Mouse (Mus musculus) hindbrain, embryonic 11.5 days (tissue): ENCODE measurements around the gene Ankrd33b. TPM values are rescaled to one million over a fixed set of nuclear protein-coding genes. Genes with fewer than 3 reads are reported as not detected.

Experiments
- ATAC-seq: fragments of 200-750 bp; cut with Nextera tagmentation; 2 replicates; pipeline ENCODE4 v1.8.0; 2017; ENCODE audit warnings: mild to moderate bottlenecking, moderate TSS enrichment, moderate library complexity; ENCODE audit not compliant: low FRiP score
- DNase-seq: peaks from one replicate; pipeline ENCODE4 v3.0.0-alpha.2; 2015; ENCODE audit warnings: low spot score
- H3K27ac ChIP-seq: fragments of 300-500 bp; sonication (generic); 2 replicates; pipeline ENCODE4 v1.5.1; 2014; ENCODE audit warnings: mild to moderate bottlenecking, low read depth, low read length
- H3K27me3 ChIP-seq: fragments of 300-500 bp; sonication (generic); 2 replicates; pipeline ENCODE4 v1.6.1; 2014; ENCODE audit warnings: mild to moderate bottlenecking, low read length, moderate library complexity, mixed read lengths; ENCODE audit not compliant: control insufficient read depth, insufficient read depth
- H3K36me3 ChIP-seq: fragments of 300-500 bp; sonication (generic); 2 replicates; pipeline ENCODE4 v1.6.1; 2014; ENCODE audit warnings: mild to moderate bottlenecking, low read length, moderate library complexity, mixed read lengths; ENCODE audit not compliant: control insufficient read depth, insufficient read depth
- H3K4me1 ChIP-seq: fragments of 300-500 bp; sonication (generic); replicated peaks from 2 replicates; pipeline ENCODE4 v1.6.1; 2014; ENCODE audit warnings: low read length, mixed read lengths; ENCODE audit not compliant: control insufficient read depth, insufficient read depth
- H3K4me2 ChIP-seq: fragments of 300-500 bp; sonication (generic); replicated peaks from 2 replicates; pipeline ENCODE4 v1.6.1; 2014; ENCODE audit warnings: mild to moderate bottlenecking, low read depth, low read length
- H3K4me3 ChIP-seq: fragments of 300-500 bp; sonication (generic); 2 replicates; pipeline ENCODE4 v1.5.1; 2014; ENCODE audit warnings: low read depth, low read length
- H3K9ac ChIP-seq: fragments of 300-500 bp; sonication (generic); 2 replicates; pipeline ENCODE4 v1.6.1; 2014; ENCODE audit warnings: low read depth, low read length
- H3K9me3 ChIP-seq: fragments of 300-500 bp; sonication (generic); 2 replicates; pipeline ENCODE4 v1.6.1; 2016; ENCODE audit warnings: low read length; ENCODE audit not compliant: control insufficient read depth
- WGBS: fragments of 180-500 bp; shearing (Covaris S2); extraction: QIAGEN DNeasy Blood & Tissue Kit; methylation state at CpG from one replicate; pipeline ENCODE4 v1.1.7; 2014; 5-methylcytosine and 5-hydroxymethylcytosine counted together
- polyA plus RNA-seq: library from polyadenylated mRNA; unstranded; fragments of >200 nt; fragmentation: Nextera tagmentation; extraction: Ambion mirVana; gene quantifications from 2 replicates; pipeline ENCODE4 v1.2.1, GENCODE M21; 2014

Ankrd33b gene
- polyA plus RNA-seq, 1 experiment from 2014 or later, result 0.31 TPM

- 51% methylated on average over 6 of the region's 6 CpGs for WGBS
- Histone ChIP-seq H3K9ac (no peak overlapping the region), H3K4me3 (no peak overlapping the region), H3K27me3 (peaks cover 46% of the 10 kb centered on the region), H3K36me3 (no peaks in the 10 kb centered on the region), H3K27ac (no peak overlapping the region), H3K4me1 (peaks cover 12% of the 10 kb centered on the region), H3K4me2 (no peak overlapping the region), H3K9me3 (no peaks in the 10 kb centered on the region)
- ATAC-seq (no peak), DNase-seq (no peak)
These were observed 3.1 kb downstream of the Ankrd33b start for GRCm38 (mm10) chr15:31364396-31364795.

GRCm38 (mm10) chr15:31363981-31364361, 3.6 kb downstream of the Ankrd33b start:
- DNase-seq (no peak), ATAC-seq (no peak)
- no peak overlapping the region for H3K27ac ChIP-seq
- peaks cover 12% of the 10 kb centered on the region for H3K4me1 ChIP-seq
- no peak overlapping the region for H3K9ac ChIP-seq
- no peaks in the 10 kb centered on the region for H3K36me3 ChIP-seq
- peaks cover 41% of the 10 kb centered on the region for H3K27me3 ChIP-seq
- 78% methylated on average over 8 of the region's 8 CpGs for whole genome bisulfite sequencing
- H3K4me2 ChIP-seq, result no peak overlapping the region
- H3K9me3 ChIP-seq, result no peaks in the 10 kb centered on the region
- H3K4me3 ChIP-seq, result no peak overlapping the region

- H3K4me1 ChIP-seq, result peaks cover 12% of the 10 kb centered on the region
- 86% methylated on average over 13 of the region's 13 CpGs for WGBS
- no peak for DNase-seq
- H3K27me3 ChIP-seq, result peaks cover 36% of the 10 kb centered on the region
- no peak for ATAC-seq
- H3K4me2 ChIP-seq, result no peak overlapping the region
- H3K4me3 ChIP-seq, result no peak overlapping the region
- no peak overlapping the region for H3K9ac ChIP-seq
- H3K9me3 ChIP-seq, result no peaks in the 10 kb centered on the region
- H3K27ac ChIP-seq, result no peak overlapping the region
- H3K36me3 ChIP-seq, result no peaks in the 10 kb centered on the region
These were observed 4.1 kb downstream of the Ankrd33b start for GRCm38 (mm10) chr15:31363241-31363980.

GRCm38 (mm10) chr15:31361259-31361853, 6.2 kb downstream of the Ankrd33b start:
- Histone ChIP-seq H3K27me3 (peaks cover 16% of the 10 kb centered on the region), H3K4me1 (peaks cover 5% of the 10 kb centered on the region), H3K4me2 (no peak overlapping the region), H3K36me3 (no peaks in the 10 kb centered on the region), H3K4me3 (no peak overlapping the region), H3K9me3 (no peaks in the 10 kb centered on the region), H3K27ac (no peak overlapping the region), H3K9ac (no peak overlapping the region)
- ATAC-seq (no peak), DNase-seq (no peak)
- 87% methylated on average over 9 of the region's 9 CpGs for WGBS

GRCm38 (mm10) chr15:31360593-31360992, 6.9 kb downstream of the Ankrd33b start:
- WGBS, result 84% methylated on average over 6 of the region's 6 CpGs
- DNase-seq, result no peak
- Histone ChIP-seq H3K27ac (no peak overlapping the region), H3K36me3 (no peaks in the 10 kb centered on the region), H3K4me3 (no peak overlapping the region), H3K4me2 (no peak overlapping the region), H3K9me3 (no peaks in the 10 kb centered on the region), H3K27me3 (peaks cover 9% of the 10 kb centered on the region), H3K4me1 (no peaks in the 10 kb centered on the region), H3K9ac (no peak overlapping the region)
- ATAC-seq, result no peak

- no peak for ATAC-seq
- Histone ChIP-seq H3K4me3 (no peak overlapping the region), H3K9ac (no peak overlapping the region), H3K4me1 (no peaks in the 10 kb centered on the region), H3K27me3 (peaks cover 1% of the 10 kb centered on the region), H3K4me2 (no peak overlapping the region), H3K36me3 (no peaks in the 10 kb centered on the region), H3K27ac (no peak overlapping the region), H3K9me3 (no peaks in the 10 kb centered on the region)
- WGBS, result 91% methylated on average over 6 of the region's 6 CpGs
- no peak for DNase-seq
These were observed 7.7 kb downstream of the Ankrd33b start for GRCm38 (mm10) chr15:31359805-31360204.

GRCm38 (mm10) chr15:31352494-31353279, 14.8 kb downstream of the Ankrd33b start:
- no peak overlapping the region for H3K9ac ChIP-seq
- DNase-seq (no peak), ATAC-seq (no peak)
- H3K9me3 ChIP-seq, result no peaks in the 10 kb centered on the region
- H3K4me2 ChIP-seq, result no peak overlapping the region
- no peak overlapping the region for H3K4me3 ChIP-seq
- H3K4me1 ChIP-seq, result no peaks in the 10 kb centered on the region
- no peaks in the 10 kb centered on the region for H3K27me3 ChIP-seq
- H3K27ac ChIP-seq, result no peak overlapping the region
- 81% methylated on average over 13 of the region's 13 CpGs for WGBS
- H3K36me3 ChIP-seq, result no peaks in the 10 kb centered on the region

GRCm38 (mm10) chr15:31349810-31350341, 17.6 kb downstream of the Ankrd33b start:
- no peaks in the 10 kb centered on the region for H3K4me1 ChIP-seq
- H3K27me3 ChIP-seq, result no peaks in the 10 kb centered on the region
- no peak overlapping the region for H3K27ac ChIP-seq
- no peak overlapping the region for H3K4me2 ChIP-seq
- H3K9ac ChIP-seq, result no peak overlapping the region
- H3K36me3 ChIP-seq, result no peaks in the 10 kb centered on the region
- ATAC-seq (no peak), DNase-seq (no peak)
- no peaks in the 10 kb centered on the region for H3K9me3 ChIP-seq
- 81% methylated on average over 7 of the region's 7 CpGs for WGBS
- H3K4me3 ChIP-seq, result no peak overlapping the region
